Mouse (Mus musculus): Measurements from ENCODE around the gene Nav2.

Gene Nav2

DNA sequence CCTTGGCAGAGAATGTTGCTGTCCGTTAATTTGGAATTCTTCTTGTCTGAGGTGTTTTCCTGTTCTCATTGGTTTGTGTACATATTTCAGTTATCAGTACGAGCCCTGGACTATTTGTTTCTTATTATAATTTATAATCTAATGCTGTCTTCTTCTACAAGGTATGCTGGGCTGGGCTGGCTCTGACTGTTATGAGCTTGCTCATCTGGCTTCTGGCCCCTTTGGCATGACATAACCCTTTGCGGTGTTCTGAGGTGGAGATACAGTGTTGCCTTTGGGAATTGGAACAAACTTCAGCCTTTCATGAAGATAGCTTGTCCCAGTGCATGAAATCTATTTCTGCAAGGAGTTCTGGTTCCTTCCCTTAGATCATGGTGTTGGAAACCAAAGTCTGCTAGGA is 431.4 kb downstream of the Nav2 start:
- no peak for DNase-seq

DNA sequence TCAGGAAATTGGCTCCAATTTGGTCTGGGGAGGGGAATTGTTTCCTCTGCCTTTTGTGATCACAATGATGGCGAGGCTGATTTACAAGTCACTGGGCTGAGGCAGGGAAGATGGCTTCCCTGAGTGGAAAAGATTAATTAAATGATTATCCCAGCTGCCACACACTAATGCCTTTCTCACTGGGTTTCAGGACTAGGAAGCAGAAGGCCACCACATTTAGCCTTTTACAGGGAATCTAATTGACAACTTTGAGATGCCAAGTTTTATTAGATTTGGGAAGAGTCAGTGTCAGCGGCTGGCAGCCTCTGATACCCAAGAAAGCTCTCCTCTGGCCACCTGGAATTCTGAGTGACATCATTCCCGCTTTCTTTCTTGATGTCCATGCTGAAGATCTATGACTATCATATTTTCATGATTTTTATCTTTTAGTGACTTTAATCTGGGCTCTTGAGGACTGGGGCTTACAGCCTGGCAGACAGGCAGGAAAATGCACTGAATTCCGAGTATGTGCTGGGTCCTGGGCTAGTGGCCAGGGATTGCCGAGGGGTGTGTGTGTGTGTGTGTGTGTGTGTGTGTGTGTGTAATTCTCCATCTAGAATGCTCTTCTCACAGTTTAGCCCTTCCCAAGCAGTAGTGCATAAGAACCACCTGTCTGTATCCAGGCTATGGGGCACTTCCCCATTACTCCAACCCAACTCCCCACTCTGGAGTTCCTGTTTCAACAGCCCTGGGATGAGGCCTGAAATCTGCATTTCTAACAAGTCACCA is 432.8 kb downstream of the Nav2 start:
- DNase-seq = peak; percentile 62 to 70

DNA sequence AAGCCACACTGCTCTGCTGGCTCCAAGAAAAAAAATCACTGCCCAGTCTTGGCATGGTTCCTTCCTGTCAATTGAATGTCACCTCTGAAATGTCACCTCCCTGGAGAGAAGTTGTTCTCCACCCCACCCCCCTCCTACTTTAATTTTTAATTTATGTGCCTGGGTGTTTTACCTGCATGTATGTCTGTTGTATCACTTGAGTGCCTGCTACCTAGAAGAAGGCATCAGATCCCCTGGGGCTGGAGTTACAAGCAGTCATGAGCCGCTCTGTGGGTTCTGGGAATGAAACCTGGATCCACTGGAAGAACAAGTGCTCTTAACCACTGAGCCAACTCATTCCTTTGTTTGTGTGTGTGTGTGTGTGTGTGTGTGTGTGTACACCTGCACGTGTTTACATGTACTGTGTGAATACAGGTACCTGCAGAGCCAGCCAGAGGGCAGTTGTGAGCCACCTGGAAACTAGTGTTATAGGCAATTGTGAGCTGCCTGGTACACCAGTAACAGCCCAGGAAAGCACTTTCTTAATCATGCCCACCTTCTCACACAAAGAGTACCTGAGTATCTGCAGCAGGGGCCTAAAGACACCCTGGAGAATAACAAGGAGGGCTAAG is 433.5 kb downstream of the Nav2 start:
- DNase-seq = peak in 1 of 2 experiments; percentile 30

DNA sequence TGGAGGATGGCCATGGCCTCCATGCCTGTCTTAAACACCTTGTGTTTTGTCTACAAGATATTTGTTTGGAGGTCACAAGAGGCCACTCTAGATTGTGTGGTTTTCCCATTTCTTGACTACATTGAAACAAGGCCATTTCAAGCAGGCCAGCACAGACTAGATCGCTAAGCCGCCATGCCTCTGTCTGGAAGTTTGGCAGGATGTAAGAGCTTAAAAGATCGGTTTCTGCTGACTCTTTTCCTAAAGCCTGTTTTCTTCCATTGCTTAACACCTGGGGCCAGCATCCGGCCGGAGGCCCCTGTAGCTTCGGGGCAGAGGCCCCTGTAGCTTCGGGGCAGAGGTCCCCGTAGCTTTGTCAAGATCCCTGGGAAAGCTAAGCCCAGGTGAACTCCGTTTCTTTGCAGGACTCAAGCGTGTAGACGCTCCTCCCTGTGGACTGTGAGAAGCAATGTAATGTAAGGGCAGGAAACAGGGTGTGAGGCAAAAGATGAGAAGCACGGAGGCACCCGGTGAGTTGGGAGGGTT is 434.1 kb downstream of the Nav2 start:
- no peak for DNase-seq

DNA sequence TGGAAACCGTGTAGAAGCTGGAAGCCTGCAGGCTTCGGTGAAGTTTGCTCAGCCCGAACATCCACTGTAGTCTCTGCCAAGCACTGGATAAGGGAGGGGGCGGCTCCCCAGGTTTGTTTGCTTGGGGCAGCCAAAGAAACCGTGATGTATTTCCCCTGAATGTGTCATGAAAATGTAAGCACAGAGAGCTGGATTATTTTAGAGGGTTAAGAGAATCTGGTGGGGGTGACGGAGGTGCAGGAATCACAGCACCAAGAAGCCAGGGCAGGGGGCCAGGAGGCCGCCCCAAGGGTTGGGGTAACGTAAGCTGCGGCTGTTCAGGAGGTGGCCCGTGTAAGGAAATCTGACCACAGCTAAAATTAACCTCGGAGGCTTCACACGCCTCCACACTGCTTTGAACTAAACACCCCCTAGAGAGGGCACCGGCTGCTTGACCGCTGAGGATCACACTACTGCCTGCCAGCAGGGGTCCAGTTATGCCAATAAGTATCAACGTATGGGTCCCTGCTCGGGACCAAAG is 434.6 kb downstream of the Nav2 start:
- peak in 1 of 2 experiments; percentile 20 for DNase-seq

DNA sequence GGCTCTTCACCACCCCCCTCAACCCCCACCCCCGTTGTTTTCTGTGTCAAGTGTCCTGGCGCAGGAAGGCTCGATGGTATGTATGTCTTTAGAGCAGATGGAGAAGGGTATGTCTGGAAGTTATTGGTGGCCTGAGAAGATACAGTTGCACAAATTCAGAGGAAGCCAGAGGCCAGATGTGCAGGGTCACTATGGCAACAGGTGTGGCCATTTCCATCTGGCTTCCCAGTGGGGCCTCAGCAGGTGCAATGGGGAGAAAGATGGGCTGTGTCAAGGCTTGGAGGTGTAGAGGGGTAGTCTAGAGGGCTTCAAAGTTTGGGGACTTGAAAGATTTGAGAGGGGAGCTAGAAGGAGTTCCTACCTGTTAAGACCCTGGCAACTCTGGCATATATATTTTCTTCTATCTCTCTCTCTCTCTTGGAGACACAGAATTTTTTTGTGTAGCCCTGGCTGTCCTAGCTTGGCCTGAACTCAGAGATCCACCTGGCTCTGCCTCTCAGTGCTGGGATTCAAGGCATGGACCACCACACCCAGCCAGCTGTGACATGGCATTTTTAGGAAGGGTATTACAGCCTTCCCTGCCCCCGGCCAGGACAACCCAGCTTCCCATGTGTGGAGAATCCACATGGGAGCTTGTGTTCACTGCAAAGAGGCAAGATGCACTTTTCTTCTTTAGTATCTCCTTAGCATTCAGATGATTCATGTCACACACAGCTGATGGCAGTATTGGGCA is 435.4 kb downstream of the Nav2 start:
- no peak for DNase-seq

DNA sequence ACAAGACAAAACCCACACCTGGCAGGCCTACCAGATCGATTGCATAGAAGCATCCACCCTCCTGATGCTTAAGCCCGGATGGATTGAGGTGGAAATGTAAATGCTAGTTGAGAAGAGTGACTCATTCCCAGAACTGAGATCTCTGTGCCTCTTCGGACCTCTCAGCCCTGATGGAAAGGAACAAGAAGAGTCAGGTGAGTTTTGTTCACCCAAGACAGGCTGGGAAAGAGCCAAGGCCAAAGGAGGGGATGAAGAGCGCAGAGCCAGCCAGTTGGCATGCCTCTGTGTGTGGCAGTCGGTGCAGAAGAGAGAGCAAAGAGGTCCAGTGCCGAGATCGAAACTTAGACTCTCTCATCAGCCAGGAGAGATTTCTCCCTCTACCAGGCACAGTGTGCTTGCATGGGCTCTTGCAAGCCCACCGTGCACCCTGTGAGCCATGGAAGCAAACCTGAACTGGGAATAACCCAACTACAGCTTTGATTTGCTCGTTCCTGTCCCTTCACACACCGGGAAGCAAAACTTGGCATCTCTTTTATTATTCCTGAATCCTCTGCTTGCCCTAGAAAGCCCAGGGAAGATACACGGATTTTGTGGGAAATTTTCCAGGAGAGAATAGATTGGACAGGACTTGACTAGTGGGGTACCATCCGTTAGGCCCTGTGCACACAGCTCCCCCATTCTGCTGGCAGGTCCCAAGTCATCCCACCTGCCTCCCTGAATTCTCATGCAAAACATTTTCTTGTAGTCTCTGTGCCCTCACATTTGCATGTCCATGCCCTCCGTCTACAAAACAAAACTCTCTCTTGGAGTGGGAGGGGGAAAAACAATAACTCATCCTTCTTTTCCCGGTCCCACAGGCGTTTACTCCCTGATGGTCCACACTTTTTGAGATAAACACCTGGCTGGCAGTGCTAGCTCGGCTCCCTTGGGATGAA is 439.1 kb downstream of the Nav2 start:
- DNase-seq = peak; percentile 63 to 76

DNA sequence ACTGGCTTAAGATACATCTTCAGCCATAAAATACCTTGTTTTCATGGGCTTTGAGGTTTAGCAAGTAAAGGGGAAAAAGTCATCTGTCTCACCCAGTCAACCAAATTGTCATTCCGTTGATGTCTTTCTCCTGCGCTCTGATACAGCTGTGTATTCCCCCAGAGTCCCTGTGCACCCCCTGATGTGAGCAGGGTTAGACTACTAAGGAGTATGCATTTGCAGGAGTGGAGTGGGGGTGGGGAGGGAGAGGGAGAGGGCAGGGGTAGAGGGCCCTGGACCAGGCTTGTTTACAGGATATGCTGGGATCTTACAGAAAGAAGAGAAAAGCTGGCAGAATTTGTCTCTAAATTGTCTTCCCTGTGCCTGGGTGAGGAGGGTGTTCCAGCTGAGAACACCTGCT is 440.1 kb downstream of the Nav2 start:
- DNase-seq = no peak

DNA sequence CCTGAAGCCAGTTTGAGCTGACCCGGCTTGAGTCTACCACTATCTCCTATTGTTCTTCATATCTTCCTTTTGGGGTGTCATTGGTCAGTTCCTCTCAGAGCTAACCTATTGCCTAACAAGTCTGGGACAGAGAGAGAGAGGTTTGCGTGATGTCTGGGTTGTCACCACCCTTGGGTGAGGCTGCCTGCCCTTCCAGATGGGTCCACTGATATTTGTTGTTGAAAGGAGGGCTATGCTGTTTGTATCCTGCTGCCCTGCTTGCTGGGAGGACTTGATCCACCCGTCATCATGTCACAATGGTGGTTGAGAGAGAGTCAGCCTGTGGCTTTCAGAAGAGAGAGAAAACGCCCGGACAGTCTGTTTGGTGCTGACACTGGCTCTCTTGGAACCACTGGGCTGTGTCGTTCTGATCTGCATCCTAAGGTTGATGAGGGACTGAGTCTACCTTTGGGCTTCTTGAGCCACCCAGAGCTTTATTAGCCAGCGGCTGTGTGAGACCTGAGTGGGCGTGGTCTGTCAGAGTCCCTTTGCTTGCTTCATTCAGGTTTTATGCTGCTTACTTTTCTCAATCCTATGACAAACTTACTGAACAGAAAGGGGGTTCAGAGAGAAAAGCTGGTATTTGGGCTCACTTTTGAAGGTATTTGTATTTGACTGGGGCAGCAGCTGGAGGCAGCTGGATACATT is 441.9 kb downstream of the Nav2 start:
- DNase-seq = no peak

DNA sequence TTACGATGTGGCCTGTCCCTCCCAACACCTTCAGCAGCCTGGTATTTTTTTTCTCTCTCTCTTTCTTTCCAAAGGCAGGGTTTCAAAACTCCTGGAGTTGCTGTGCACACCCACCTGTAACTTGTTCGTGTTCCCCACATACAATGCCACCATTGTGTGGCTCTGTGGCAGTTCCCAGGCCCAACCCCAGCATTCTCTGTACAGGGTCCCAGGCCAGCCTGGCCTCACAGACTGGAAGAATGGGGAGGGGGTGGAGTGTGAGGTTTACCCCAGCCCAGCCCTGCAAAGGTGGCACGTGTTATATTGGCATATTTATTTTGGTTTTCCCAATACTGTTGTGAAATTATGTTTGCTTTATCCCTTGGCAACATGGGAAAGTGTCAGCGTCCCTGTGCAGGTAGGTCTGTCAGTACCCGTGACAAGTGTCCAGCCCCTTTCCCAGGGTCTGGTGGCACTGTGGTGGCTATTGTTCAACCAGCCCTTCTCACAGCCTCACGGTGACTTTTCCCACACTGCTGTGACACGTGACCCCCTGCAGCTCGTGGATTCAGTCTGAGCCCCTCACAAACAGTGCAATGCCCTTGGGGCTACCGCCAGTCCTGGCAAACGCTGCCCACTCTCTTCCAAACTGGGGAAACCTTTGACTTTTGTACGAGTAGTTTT is 443.2 kb downstream of the Nav2 start:
- no peak for DNase-seq

DNA sequence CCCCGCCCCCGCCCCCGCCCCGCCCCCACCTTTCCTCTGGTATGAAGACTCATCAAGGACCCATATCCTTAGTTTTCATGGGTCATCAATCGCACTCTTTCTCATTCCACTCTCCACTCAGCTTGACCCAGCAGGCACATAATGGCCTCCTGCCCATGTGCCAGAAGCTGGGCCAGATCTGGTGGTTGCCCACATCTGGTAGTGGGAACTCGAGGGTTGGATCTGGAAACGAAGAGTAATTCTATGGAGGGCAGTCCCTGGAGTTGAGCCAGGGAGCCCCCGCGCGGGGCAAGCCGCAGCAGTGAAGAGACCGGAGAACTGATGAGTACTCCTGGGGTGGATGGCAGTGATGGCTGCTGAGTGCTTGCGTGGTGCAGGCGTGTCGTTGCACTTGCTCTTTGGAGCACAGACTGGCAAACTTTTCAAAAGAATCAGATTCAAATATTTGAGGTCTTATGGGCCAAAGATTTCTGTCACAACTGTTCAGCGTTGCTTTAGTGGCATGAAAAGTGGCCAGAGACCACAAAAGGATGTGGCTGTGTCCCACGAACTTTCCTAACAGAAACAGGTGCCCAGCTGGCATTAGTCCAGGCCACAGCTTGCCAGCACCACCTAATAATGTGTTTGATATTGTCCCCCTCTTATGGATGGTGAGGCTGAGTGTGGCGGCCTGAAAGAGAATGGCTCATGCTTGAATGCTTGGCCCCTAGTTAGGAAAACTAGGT is 449.1 kb downstream of the Nav2 start:
- DNase-seq = peak; percentile 47 to 56

DNA sequence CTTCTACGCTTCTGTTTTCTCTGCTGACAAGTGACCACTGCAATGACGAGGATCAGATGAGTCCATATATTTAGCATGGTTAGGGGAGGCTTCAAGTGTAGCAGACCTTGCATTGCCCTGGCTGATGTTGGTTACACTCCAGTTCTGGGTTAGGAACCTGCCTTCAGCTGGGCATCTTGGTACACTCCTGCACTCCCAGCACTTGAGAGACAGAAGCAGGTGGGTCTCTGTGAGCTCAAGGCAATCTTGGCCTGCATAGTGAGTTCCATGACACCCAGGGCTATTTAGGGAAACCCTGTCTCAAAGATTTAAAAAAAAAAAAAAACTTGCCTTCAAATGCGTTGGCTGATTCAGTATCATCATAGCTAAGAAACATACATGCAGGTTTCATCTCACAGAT is 450.6 kb downstream of the Nav2 start:
- no peak for DNase-seq

DNA sequence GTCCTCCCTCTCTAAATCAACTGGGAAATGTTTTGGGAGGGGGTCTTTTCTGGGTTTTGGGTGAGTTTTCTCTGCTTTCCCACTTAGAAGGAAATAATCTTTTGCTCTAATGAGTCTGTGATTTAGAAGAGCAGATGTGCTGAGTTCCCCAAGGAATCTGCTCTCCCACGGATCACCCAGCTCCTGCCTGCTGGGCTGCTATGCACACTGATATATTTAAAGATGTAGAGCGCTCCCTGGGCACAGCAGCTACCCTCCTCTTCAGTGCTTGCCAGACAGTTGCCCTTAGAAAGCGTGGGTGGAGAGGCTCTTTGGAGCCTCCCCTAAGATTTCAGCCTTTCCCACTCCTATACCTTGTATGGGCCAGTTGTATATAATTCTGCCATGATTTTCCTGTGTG is 452.1 kb downstream of the Nav2 start:
- DNase-seq = no peak

DNA sequence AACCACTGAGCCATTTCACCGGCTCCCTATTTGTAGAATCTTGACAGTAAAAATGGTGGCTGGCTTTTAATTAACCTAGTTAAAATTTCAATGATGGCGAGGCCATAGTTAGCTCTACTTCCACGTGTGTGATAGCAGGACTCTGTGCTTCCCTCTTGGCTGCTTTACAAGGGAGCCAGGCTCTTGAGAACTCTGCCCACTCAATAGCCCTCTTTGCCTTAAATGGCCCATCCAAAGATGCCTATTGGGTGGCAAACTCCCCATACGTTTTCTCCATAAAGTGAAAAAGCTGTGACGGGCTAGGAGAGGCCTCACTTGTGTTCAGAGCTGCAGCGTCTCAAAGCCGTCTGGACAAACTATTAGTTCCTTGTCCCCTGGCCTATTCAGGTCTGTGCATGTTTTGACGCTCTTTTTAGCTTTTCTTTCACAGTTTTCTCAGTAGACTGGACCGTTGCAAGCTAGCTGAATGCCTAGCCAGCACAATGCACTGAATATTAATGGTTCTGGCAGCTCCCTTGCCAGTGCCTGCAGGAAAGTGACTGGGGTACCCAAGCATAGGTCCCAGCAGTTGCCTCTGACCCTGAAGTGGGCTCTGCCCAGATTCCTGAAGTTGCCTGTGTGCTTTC is 453.1 kb downstream of the Nav2 start:
- DNase-seq = no peak

DNA sequence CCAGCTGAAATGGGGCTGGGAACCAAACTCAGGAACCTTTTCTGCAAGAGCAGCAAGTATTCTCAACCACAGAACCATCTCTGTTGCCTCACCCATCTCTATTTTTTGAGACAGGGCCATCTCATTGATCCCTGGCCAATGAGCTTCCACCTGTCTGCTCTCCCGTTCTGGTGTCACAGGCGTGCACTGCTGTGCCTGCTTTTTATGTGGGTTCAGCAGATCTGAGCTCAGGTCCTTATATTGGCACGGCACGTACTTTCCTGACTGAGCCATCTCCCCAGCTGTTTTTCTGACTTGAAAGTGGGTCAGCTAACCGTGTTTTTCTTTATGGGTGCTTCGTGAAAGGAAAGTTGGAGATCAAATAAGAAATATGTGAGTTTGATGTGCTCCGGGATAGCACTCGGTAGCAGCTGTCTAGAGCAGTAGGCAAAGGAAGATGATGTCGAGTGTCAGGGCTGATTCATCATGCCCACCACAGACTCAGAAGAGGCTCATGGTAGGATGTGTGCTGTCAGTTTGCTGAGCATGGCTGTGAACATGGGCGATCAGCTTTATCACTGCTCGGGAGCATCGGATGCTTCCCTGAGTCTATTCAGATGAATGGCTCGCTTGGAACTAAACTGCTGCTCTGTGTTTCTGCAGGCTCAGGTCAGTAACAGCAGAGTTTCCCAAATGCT is 456.1 kb downstream of the Nav2 start:
- no peak for DNase-seq

DNA sequence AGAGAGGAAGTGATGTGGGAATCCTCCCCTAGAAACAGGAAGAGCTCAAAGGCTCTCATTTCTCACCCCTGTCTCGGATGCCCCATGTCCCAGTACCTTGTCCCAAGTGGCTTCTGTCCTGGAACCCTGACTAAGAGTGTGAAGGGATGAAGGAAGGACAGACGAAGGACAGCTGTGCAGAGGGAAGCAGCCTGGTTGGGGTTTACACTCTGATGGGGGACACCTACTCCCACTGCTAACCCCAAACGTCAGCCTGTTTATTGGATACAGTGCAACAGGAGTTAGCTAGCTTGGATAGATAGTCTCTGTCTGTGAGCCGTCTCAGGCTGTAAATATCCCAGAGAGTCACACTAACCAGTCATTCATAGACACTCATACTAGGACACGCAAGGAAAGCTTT is 460.1 kb downstream of the Nav2 start:
- no peak for DNase-seq

DNA sequence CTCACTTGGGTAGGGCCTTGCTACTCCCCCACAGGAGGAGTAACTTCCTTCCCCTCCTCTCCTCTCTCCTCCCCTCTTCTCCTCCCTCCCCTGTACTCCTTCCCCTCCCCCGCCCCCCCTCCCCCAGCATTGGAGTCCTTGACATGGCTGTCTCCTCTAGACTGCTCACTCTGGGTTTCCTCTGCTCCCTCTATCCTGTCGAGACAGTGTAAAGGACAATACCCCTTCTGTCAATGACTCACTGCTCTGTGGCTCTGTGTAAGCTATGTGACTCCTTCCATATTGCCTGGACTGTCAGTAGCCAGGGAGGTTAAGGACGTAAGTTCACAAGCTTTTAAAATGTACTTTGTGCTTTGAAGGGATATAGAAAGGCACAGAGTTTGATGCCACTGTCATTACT is 460.5 kb downstream of the Nav2 start:
- DNase-seq = no peak

DNA sequence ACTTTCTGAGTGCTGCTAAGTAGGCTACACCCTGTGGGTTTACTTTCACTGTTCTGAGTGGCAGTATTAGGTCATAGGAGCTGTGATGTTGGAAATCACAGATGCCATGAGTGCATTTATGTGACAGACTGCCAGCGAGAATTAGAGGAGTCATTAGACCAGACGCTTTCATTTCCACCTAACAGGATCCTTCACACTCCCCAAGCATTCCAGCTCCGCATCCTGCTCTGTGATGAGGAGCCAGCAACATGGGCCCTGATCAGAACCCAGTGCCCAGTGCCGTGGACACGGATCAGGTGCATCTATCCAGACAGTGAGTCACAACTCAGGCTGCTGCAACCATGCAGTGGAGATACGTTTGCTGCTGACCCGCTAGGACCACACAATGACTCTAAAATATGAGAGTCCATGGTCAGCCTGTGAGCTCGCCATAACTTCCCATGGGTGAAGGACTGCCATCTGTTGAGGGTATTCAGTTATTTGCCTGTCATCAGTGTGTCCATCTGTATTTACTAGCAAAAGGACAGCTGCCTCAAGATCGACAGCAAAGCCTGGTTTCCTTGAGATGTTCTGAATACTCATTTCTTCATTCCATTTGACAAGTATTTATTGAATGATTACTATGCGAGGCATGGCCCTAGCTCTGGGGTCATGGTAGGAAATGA is 461.4 kb downstream of the Nav2 start:
- DNase-seq = peak; percentile 19 to 30

DNA sequence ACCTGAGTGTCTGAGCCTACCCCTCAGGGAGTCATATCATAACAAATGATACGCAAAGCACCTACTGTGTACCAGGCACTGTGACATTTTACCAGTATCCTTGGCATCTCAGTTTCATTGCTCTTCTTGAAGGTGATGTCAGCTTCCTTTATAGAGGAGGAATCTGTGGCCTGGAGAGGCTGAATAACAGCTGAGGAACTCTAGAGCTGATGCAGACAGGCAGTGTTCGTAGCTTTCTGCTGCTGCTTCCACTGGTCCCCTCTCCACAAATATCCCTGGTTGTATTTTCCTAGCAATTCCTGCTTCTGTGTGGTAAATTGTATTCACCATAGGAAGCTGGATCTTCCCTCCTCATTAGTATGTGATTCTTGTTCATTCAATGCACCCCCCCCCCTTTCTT is 462.8 kb downstream of the Nav2 start:
- DNase-seq = no peak

Measured in cerebellum, postnatal 14 days (tissue).